Mouse (Mus musculus) stomach, embryonic 15.5 days (tissue): ENCODE measurements at regions not wholly inside any gene's neighbourhood (a gene's known extent, or its start where the extent isn't known, plus 50 kb on each side); places are given as distances from the start of the nearest gene placed in this dataset.
"Not testable (repeated sequence)": the region's sequence is repeated elsewhere in the genome, so short reads cannot be mapped to it uniquely, and the experiment has no call there.

Source experiments
- ATAC-seq: fragments of 200-750 bp; cut with Nextera tagmentation; 2 replicates; pipeline ENCODE4 v1.8.0; 2017; ENCODE audit warnings: low read depth, moderate number of reproducible peaks, moderate TSS enrichment; ENCODE audit not compliant: insufficient read depth, low FRiP score
- H3K27ac ChIP-seq: fragments of 300-500 bp; sonication (generic); 2 replicates; pipeline ENCODE4 v1.5.1; 2015; ENCODE audit warnings: mild to moderate bottlenecking, inconsistent platforms
- H3K27me3 ChIP-seq: fragments of 300-500 bp; sonication (generic); replicated peaks from 2 replicates; pipeline ENCODE4 v1.6.1; 2015; ENCODE audit warnings: inconsistent platforms
- H3K36me3 ChIP-seq: fragments of 300-500 bp; sonication (generic); 2 replicates; pipeline ENCODE4 v1.6.1; 2015; ENCODE audit warnings: inconsistent platforms
- H3K4me1 ChIP-seq: fragments of 300-500 bp; sonication (generic); 2 replicates; pipeline ENCODE4 v1.6.1; 2015; ENCODE audit warnings: inconsistent platforms
- H3K4me2 ChIP-seq: fragments of 300-500 bp; sonication (generic); 2 replicates; pipeline ENCODE4 v1.6.1; 2015; ENCODE audit warnings: mild to moderate bottlenecking, inconsistent platforms
- H3K4me3 ChIP-seq: fragments of 300-500 bp; sonication (generic); replicated peaks from 2 replicates; pipeline ENCODE4 v1.5.1; 2015; ENCODE audit warnings: inconsistent platforms
- H3K9ac ChIP-seq: fragments of 300-500 bp; sonication (generic); 2 replicates; pipeline ENCODE4 v1.6.1; 2015; ENCODE audit warnings: inconsistent platforms
- H3K9me3 ChIP-seq: fragments of 300-500 bp; sonication (generic); 2 replicates; pipeline ENCODE4 v1.6.1; 2016; ENCODE audit warnings: inconsistent platforms
- WGBS: fragments of 180-500 bp; shearing (Covaris S2); methylation state at CpG from one replicate; pipeline ENCODE4 v1.1.7; 2015; 5-methylcytosine and 5-hydroxymethylcytosine counted together

- Histone ChIP-seq H3K9ac (no peak overlapping the region), H3K4me3 (no peak overlapping the region), H3K27ac (no peak overlapping the region), H3K36me3 (no peaks in the 10 kb centered on the region), H3K4me1 (0 out of 2 replicates have a peak, but pooled peaks cover 3% of the 10 kb centered on the region), H3K27me3 (no peaks in the 10 kb centered on the region), H3K9me3 (no peaks in the 10 kb centered on the region), H3K4me2 (no peak overlapping the region)
- WGBS, result 62% methylated on average over 3 of the region's 3 CpGs
- no peak for ATAC-seq
Measured at GRCm38 (mm10) chr15:38412481-38412880, 987.1 kb downstream of the 4930447A16Rik start.

DNA sequence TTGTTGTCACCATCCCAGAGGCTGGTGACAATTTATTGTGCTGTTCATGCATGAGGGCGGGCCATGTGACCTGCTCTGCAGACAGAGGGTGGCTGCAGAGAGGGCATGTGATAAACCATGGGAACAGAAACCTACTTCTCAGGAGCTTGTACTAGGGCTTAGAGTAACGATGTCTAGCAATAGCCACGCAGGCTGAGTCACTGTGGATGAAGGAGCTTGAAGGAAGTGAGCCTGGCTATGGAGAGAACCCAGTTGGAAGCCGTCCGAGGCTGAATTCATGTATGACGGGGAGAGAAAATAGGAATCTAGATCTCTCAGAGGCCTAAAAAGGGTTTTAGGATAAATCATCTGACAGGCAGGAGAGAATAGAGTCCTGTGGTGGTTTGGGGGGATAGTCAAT is 988.0 kb downstream of the 4930447A16Rik start:
- Histone ChIP-seq H3K27ac (no peak overlapping the region), H3K36me3 (no peaks in the 10 kb centered on the region), H3K27me3 (no peaks in the 10 kb centered on the region), H3K9me3 (no peaks in the 10 kb centered on the region), H3K9ac (no peak overlapping the region), H3K4me3 (no peak overlapping the region), H3K4me2 (no peak overlapping the region), H3K4me1 (0 out of 2 replicates have a peak, but pooled peaks cover 3% of the 10 kb centered on the region)
- WGBS, result 88% methylated on average over 6 of the region's 6 CpGs
- no peak for ATAC-seq

DNA sequence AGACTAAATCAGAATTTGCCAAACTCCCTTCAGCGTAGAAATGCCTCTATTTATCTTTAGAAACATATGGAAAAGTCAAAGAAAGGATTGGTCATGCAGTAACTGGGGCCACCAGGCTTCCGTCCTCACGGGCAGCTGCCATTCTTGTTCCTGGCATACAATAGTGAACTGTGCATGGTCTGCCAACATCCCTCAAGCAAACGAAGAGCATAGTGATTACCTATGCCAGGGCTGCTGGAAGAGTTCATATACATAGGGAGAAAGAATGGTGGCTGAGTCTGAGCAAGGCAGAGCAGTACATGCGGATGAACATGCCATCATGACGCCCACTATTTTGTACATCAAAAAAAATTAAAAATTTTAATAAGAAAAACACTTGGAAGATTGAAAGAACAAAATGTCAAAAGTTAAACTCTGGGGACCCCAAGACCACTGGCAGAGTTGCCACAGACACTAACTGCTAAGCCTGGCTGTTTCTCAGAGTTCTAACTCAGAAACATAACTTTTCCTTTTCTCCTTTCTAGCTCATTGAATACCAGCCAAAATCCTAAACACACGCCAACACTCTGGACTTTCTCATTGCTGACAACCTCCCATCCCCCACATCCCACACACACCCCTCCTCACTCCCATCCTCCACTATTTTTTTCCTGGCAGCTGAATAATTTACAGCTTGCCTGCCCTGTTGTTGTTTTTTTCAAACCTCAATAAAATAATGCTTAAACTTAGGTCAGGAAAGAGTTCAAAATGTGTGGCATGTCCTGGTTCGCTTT is 989.1 kb downstream of the 4930447A16Rik start:
- Histone ChIP-seq H3K9ac (no peak overlapping the region), H3K4me3 (no peak overlapping the region), H3K9me3 (no peaks in the 10 kb centered on the region), H3K27ac (peak overlapping the region; percentile 77; the same call in 1 of the 2 replicates), H3K4me2 (no peak overlapping the region), H3K36me3 (no peaks in the 10 kb centered on the region), H3K4me1 (0 out of 2 replicates have a peak, but pooled peaks cover 6% of the 10 kb centered on the region), H3K27me3 (no peaks in the 10 kb centered on the region)
- WGBS, result 63% methylated on average over 8 of the region's 8 CpGs
- no peak for ATAC-seq

DNA sequence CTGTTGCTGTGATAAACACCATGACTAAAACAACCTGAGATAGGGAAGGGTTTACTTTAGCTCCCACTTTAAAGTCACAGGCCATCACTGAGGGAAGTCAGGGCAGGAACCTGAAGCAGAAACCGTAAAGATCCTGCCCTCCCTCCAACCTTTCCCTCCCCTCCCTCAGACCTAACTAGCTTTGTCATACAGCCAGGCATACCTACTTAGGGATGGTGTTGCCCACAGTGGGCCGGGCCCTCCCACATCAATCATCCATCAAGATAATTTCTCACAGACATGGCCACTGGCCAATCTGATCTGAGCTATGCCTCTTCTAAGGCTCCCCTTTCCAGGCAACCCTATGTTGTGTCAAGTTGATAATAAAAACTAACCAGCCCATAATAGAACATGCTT is 989.7 kb downstream of the 4930447A16Rik start:
- no peak overlapping the region for H3K9ac ChIP-seq
- 36% methylated on average over 2 of the region's 2 CpGs for WGBS
- H3K4me2 ChIP-seq, result no peak overlapping the region
- no peak for ATAC-seq
- no peaks in the 10 kb centered on the region for H3K27me3 ChIP-seq
- H3K9me3 ChIP-seq, result no peaks in the 10 kb centered on the region
- H3K4me1 ChIP-seq, result peaks cover 10% of the 10 kb centered on the region; the same call in 1 of the 2 replicates
- H3K27ac ChIP-seq, result peak overlapping the region; percentile 21; the same call in 1 of the 2 replicates
- no peaks in the 10 kb centered on the region for H3K36me3 ChIP-seq
- no peak overlapping the region for H3K4me3 ChIP-seq

GRCm38 (mm10) chr15:38419621-38420020 is 994.3 kb downstream of the 4930447A16Rik start:
- Histone ChIP-seq H3K36me3 (no peaks in the 10 kb centered on the region), H3K4me2 (no peak overlapping the region), H3K9me3 (no peaks in the 10 kb centered on the region), H3K27me3 (no peaks in the 10 kb centered on the region), H3K27ac (peak overlapping the region; percentile 45; the same call in 1 of the 2 replicates), H3K9ac (no peak overlapping the region), H3K4me3 (no peak overlapping the region), H3K4me1 (peaks cover 21% of the 10 kb centered on the region)
- ATAC-seq, result no peak
- 47% methylated on average over 7 of the region's 7 CpGs for WGBS

DNA sequence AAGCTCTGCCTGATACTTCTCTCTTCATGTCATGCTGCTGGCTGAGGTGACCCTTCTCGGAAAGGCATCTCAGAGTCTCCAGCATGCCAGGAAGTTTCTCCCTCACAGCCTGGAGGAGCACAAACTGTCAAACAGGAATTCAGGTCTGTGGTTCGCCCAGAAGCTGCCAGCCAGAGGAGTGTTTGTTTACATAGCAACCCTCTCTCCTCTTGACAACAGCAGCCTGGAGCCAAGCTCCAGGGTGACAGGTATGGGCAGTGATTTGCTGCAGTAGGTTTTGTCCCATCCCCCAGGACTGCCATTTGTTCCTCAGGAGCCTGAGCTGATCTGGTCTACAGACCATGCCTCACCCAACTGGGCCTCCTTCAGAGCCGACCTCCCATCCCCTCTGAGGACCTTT is 995.4 kb downstream of the 4930447A16Rik start:
- Histone ChIP-seq H3K27ac (peak overlapping the region; percentile 31; the same call in 1 of the 2 replicates), H3K4me1 (peaks cover 21% of the 10 kb centered on the region), H3K9me3 (no peaks in the 10 kb centered on the region), H3K4me2 (no peak overlapping the region), H3K27me3 (no peaks in the 10 kb centered on the region), H3K9ac (no peak overlapping the region), H3K4me3 (no peak overlapping the region), H3K36me3 (no peaks in the 10 kb centered on the region)
- WGBS, result 24% methylated on average over 3 of the region's 3 CpGs
- peak; percentile 47; the same call in 1 of the 2 replicates for ATAC-seq

DNA sequence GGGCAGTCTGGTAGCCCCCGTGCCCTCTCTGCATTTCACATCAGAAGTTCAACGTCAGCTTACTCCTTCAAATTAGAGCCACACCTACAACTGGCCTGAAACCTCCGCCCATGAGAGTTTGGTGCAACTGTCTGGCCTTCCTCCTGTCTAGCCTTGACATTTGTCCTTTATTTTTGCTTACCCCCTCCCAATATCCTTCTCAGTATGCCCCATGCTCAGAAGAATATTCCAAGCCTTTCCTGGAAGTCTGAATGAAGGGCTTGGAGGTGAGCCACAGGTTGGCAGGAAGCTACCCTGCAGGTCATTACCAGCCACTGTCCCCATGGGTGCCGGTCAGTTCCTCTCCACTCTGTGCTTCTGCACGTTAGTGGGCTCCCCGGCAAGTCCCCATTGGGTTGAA is 997.4 kb downstream of the 4930447A16Rik start:
- WGBS, result 67% methylated on average over 6 of the region's 6 CpGs
- no peak overlapping the region for H3K4me3 ChIP-seq
- no peaks in the 10 kb centered on the region for H3K36me3 ChIP-seq
- H3K27ac ChIP-seq, result no peak overlapping the region
- H3K27me3 ChIP-seq, result no peaks in the 10 kb centered on the region
- peaks cover 21% of the 10 kb centered on the region for H3K4me1 ChIP-seq
- H3K9ac ChIP-seq, result no peak overlapping the region
- H3K9me3 ChIP-seq, result no peaks in the 10 kb centered on the region
- H3K4me2 ChIP-seq, result no peak overlapping the region
- no peak for ATAC-seq

- Histone ChIP-seq H3K9ac (no peak overlapping the region), H3K4me2 (no peak overlapping the region), H3K27ac (no peak overlapping the region), H3K4me1 (peaks cover 7% of the 10 kb centered on the region), H3K27me3 (no peaks in the 10 kb centered on the region), H3K36me3 (no peaks in the 10 kb centered on the region), H3K9me3 (no peaks in the 10 kb centered on the region), H3K4me3 (no peak overlapping the region)
- no peak for ATAC-seq
- 67% methylated on average over 4 of the region's 4 CpGs for WGBS
Measured at GRCm38 (mm10) chr15:38425506-38425905, 1000.2 kb downstream of the 4930447A16Rik start.

GRCm38 (mm10) chr15:38427966-38428365 is 1002.6 kb downstream of the 4930447A16Rik start:
- no peak for ATAC-seq
- H3K36me3 ChIP-seq, result no peaks in the 10 kb centered on the region
- no peak overlapping the region for H3K27ac ChIP-seq
- no peaks in the 10 kb centered on the region for H3K27me3 ChIP-seq
- H3K4me3 ChIP-seq, result no peak overlapping the region
- no peaks in the 10 kb centered on the region for H3K4me1 ChIP-seq
- no peak overlapping the region for H3K4me2 ChIP-seq
- no peak overlapping the region for H3K9ac ChIP-seq
- H3K9me3 ChIP-seq, result no peaks in the 10 kb centered on the region
- 30% methylated on average over 1 of the region's 1 CpGs for WGBS

DNA sequence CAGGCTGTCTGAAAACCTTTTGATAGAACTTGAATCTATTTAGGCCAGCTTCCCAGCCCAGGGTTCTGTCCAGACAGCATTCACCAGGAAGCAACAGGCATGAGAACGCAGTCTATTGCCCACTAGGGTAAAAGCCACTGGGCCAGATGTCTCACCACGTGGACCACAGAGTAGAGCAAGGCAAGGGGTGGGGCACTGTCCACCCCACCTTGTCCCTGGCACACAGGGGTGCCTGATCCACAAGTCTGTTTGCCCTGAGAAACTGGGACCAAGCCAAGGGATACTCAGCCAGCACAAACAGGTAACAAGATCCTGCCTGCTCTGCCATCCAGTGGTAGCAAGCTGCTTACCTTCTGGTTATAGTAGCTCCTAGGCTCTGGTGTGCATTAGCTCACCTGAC is 1006.3 kb downstream of the 4930447A16Rik start:
- WGBS, result 52% methylated on average over 2 of the region's 2 CpGs
- no peak overlapping the region for H3K27ac ChIP-seq
- ATAC-seq, result peak; percentile 47; the same call in 1 of the 2 replicates

GRCm38 (mm10) chr15:38433386-38433785 is 1008.0 kb downstream of the 4930447A16Rik start:
- Histone ChIP-seq H3K9ac (no peak overlapping the region), H3K9me3 (no peaks in the 10 kb centered on the region; the same call in 1 of the 2 replicates), H3K4me3 (no peak overlapping the region), H3K27ac (no peak overlapping the region), H3K4me1 (no peaks in the 10 kb centered on the region), H3K36me3 (no peaks in the 10 kb centered on the region), H3K27me3 (no peaks in the 10 kb centered on the region), H3K4me2 (no peak overlapping the region)
- 72% methylated on average over 7 of the region's 7 CpGs for WGBS
- no peak for ATAC-seq

More for the DNA sequence above, 1006.3 kb downstream of the 4930447A16Rik start:
- Histone ChIP-seq H3K4me2 (no peak overlapping the region), H3K36me3 (no peaks in the 10 kb centered on the region), H3K9me3 (no peaks in the 10 kb centered on the region; the same call in 1 of the 2 replicates), H3K9ac (no peak overlapping the region), H3K27me3 (no peaks in the 10 kb centered on the region), H3K4me1 (no peaks in the 10 kb centered on the region), H3K4me3 (no peak overlapping the region)

GRCm38 (mm10) chr15:38434239-38434638 is 1008.9 kb downstream of the 4930447A16Rik start:
- 83% methylated on average over 2 of the region's 2 CpGs for WGBS
- not testable (repeated sequence) for H3K9me3 ChIP-seq, H3K4me2 ChIP-seq, H3K9ac ChIP-seq, H3K27ac ChIP-seq, H3K36me3 ChIP-seq, H3K4me1 ChIP-seq, H3K4me3 ChIP-seq, ATAC-seq, H3K27me3 ChIP-seq
